Mouse (Mus musculus) NIH3T3 (cell line): Measurements from ENCODE around the gene Kif23.
A peak's percentile ranks its signal among the peaks of the same experiment; 100 is the strongest.

Source experiments
- DNase-seq: peaks from one replicate; pipeline ENCODE4 v3.0.0-alpha.2; 2012; ENCODE audit warnings: low read depth

The Kif23 gene

DNA sequence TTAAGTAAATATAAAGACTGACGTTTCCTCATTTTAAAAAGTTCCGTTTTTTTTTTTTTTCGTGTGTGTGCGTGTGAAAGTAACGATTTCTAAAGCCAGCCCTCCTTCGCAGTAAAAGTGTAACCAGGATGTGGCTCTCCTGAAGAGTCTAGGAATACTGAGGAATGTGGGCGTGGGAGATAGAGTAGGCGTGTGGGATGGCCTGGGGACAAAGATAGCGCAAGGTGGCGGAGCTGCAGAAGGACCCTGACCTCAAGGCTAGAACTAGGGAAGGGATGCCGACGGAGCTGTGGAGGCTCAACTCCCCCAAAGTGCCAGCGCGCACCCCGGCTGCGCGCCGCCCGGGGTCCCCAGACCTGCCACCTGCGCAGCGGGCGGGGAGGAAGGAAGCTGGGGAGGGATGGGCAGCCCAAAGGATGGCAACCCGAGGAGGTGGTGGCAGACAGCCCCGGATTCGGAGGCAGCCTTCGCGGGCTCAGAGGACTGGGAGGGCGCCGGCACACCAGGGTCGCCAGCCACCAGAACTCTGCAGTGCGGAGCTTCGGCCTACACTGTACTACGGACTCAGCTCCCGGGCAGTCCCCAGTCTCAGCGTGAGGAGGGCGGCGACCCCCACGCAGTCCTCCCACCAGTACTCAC, 482 bp downstream of the Kif23 start:
- DNase-seq, result peak; percentile 15

DNA sequence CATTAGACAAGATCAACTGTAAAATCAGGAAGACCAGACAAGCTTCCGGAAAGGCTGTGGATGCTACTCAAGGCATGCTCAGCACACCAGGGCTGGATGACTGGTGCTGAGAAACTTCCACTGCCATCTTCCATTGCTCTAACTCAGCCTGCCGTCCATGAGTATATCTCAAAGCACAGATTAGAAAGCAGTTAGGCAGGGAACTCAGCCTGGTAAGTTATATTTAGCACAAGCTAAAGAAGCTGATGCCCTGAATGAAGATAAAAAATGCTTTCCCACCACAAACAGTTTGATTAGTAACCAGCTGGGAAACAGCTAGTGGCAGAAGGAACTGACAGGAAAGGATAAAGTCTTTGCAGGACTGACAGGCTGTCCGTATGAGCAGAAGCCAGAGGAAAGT, 5.5 kb downstream of the Kif23 start:
- DNase-seq, result no peak

DNA sequence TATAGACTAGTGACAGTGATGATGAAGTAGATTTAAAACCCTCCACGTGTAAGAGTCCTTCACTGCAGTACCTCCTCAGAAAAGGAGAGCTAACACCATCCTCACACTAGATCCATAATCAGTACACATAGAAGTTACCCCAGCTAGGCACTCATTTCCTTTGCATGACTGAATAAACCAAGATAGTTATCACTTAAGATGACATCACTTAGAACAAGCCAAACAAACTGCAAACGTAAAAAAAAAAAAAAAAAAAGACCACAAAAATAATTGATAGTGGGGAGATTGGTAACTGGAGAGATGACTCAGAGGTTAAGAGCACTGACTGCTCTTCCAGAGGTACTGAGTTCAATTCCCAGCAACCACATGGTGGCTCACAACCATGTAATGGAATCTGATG, 13.2 kb downstream of the Kif23 start:
- DNase-seq, result no peak

DNA sequence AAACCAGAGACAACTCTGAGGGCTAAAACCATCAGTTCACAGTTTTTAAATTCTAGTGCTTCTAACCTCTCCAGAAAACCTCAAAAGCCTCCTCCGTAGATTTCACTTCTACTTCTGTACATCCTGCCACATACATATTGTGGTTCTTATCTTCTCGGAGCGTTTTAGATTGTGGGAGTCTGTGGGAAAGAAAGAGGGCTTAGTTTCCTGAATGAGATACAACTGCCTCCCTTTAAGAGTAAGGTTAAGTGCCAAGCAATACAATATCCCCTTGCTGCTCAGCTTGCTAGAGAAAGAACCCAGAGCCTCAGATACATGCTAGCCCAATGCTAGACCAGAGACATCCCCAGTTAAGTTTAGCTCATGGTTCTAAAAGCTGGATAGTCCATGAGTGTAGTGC, 14.6 kb downstream of the Kif23 start:
- DNase-seq, result no peak

- DNase-seq, result no peak
Measured at GRCm38 (mm10) chr9:61925086-61925660, 21.4 kb downstream of the Kif23 start.

GRCm38 (mm10) chr9:61920331-61920730, 26.2 kb downstream of the Kif23 start:
- DNase-seq, result no peak

DNA sequence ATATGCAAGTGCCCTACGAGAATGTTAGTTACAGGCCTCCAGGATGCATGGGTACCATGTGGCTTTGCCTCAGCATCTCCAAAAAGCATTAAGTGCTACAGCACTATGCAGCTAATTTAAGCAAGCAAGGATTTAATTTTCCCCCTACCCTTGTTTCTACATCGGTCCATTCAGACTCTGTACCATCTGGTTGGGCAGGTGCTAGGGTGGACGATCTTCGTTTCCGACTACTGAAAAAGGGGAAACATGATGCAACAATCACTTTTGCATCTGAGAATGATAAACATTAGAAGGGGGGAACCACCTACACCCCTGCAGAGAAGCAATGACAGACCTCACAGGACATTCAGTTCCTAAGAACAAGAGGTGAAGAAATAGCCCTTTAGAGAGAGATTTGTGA, 27.1 kb downstream of the Kif23 start:
- no peak for DNase-seq

DNA sequence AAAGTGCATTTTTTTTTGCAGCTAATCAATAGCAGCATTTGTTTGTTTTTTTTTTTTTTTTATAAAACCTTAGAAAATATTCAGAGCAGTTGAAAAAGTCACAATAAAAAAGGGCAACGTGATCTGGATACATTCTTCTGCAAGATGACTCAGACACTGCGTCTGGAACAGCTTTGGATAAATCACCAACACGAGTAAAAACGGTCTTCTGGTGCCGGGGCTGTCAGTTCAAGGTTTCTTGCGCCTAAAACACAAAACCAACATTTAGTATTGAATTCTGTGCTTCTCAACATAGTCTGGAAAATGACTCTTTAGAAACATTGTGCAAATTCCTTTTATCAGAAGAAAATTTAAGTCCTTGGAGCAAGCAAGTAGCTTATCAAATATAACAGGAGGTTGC, 29.1 kb downstream of the Kif23 start:
- DNase-seq, result peak; percentile 32

DNA sequence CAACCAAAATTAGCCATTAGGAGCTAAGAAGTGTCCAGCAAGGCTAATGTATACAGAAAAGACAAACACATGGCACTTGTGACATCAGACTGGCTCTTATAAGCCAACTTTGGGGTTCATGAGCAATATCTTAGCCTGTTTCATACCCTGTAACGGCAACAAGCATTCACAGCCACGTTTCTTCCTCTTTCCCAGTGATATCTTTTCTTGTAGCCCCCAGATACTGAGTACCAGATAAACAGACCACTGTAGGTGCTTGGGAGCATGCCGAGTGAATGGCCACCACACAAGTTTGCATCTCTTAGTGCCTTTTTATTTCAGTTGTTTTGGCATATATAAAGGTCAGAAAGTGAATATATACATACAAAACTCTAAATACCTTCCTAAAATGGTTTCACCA, 29.6 kb downstream of the Kif23 start:
- no peak for DNase-seq

DNA sequence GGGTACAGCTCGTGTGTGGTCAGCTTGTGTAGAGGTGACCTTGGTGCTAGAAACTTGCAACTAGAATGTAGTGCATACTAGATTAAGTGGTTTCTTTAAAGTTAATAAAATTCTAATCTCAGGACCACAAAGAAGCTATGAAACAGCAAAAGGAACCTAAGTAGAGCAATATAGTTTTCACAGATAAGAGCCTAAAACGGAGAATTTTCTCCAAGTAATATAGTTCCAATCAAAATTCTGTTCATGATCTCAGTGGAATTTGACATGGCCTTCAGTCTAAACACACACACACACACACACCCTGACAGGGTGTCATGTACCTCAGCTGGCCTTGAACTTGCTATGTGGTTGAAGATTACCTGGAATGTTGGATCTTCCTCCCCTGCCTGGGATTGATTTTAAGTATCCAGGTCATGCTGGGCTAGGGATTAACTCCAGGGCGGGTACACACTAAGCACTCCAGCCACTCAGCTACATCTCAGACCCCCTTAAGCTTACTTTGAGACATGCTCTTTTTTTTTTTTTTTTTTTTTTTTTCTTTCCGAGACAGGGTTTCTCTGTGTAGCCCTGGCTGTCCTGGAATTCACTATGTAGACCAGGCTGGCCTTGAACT, 31.1 kb downstream of the Kif23 start:
- no peak for DNase-seq

DNA sequence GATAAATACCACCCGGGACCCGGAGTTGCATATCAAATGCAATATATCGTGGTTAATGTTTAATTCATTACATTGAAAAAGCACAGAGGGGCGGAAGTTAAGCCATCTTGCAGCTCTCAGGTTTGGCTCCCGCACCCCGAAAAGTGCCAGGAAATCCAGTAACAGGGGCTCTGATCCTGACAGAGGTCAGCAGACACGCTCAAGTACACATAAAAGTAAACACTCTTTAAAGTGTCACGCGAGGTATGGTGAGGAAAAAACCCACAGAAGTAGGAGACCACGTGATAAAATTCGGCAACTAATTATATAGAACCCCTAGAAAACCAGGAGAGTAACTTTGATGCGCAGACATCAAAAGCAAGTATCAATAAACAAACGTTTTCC, 31.7 kb downstream of the Kif23 start:
- no peak for DNase-seq

- peak; percentile 96 for DNase-seq
Measured at GRCm38 (mm10) chr9:61914203-61914916, 32.2 kb downstream of the Kif23 start, which contains the start of gene Rplp1. Gene Rplp1, minus strand, starts transcription at chr9:61914542.

GRCm38 (mm10) chr9:61911300-61912128, 35.1 kb downstream of the Kif23 start:
- no peak for DNase-seq

DNA sequence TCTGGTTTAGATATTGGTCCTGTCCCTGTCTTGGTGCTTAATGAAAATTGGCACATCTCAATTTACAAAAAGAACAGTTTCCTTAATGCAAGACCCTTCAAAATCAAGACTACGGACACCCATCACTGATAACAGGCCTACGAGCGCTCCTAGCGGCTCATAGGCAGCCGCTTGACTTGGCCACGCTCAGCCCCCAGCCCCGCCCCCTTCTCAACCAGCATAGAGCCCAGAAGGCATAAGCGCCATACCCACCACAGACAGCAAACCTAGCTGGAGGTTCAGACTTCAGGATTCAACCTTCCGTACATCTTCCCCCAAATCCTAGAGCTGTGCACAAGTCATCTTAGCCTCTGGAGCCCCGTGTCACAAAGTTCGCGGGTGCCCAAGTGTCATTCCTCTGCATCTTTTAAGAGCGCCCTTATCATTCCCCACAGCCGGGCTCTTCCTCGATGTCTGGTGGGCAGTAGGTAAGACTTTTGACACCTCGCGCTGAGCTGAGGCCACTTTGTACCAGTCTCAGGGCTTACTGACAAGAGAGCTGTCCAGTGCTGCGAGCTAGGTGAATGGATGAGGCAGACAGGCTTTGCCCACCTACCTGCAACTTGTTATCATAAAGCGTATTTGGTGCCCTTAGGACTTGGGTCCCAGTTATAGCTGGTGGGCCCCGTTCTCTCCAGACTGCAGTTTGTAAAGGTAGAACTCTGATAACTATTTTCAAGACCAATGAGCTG, 35.9 kb downstream of the Kif23 start:
- peak; percentile 59 for DNase-seq

GRCm38 (mm10) chr9:61909633-61910032, 36.9 kb downstream of the Kif23 start:
- no peak for DNase-seq

DNA sequence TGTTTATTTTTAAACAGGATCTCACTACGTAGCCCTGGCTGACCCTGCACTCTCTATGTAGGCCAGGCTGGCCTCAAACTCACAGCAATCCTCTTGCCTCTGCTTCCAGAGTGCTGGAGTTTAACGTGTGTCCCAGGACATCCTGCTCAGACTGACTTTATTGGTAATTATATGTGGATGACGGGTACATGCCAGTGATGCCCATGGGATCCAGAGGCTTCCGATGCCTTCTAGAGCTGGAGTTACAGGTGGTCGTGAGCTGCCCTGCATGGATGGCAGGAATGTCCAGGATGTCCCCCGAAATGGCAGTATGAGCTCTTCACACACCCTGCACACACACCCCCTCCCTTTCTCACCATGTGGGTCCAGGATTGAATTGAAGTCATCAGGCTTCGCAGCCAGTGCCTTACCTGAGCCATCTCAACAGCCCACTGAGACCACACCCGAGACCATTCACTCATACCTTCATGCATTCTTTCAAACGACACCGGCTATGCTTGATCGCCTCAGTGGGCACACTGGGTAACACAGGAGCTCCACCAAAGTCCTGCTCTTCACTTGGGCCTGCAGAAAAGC, 37.7 kb downstream of the Kif23 start:
- DNase-seq, result no peak

GRCm38 (mm10) chr9:61908341-61908740, 38.2 kb downstream of the Kif23 start:
- DNase-seq, result no peak

- DNase-seq, result no peak
Measured at GRCm38 (mm10) chr9:61907621-61908295, 38.8 kb downstream of the Kif23 start.

- peak; percentile 37 for DNase-seq
Measured at GRCm38 (mm10) chr9:61906912-61907311, 39.7 kb downstream of the Kif23 start.

DNA sequence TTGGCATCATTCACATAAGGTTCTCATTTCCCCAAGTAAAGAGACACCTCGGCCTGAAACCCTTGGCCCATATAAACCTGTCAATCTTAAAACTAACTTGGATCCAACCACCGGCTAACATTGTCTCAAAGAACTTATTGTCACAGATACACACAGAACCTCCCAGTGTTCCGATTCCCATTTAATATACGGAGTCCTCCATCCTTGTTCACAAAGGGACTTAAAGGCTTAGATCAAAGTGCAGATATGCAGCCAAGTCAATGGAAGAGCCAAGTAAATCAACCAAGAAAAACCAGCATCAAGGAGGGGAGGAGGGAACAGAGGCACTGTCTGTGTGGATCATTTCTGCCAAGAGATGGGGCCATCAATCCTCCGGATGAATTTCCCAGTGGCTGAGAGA, 41.0 kb downstream of the Kif23 start:
- no peak for DNase-seq

GRCm38 (mm10) chr9:61904201-61904600, 42.4 kb downstream of the Kif23 start:
- DNase-seq, result no peak
